Mouse (Mus musculus): ENCODE measurements around the gene 4933405L10Rik. TPM values are rescaled to one million over a fixed set of nuclear protein-coding genes. Genes with fewer than 3 reads are reported as not detected.

The 4933405L10Rik gene
- polyA plus RNA-seq, 1 experiment from 2014 or later: not detected

- peaks cover 5% of the 10 kb centered on the region; the same call in 1 of the 2 replicates for H3K27me3 ChIP-seq (ENCODE audit: control insufficient read depth, insufficient read depth, low read depth, low read length)
- no peak for ATAC-seq (ENCODE audit: low read depth)
- H3K4me1 ChIP-seq (ENCODE audit: control insufficient read depth, low read depth, low read length): peaks cover 8% of the 10 kb centered on the region
- no peak overlapping the region for H3K4me2 ChIP-seq (ENCODE audit: low read depth, low read length)
- 76% methylated on average over 35 of the region's 35 CpGs for WGBS (ENCODE audit: insufficient replicate concordance)
- no peaks in the 10 kb centered on the region for H3K9me3 ChIP-seq (replicated peaks; ENCODE audit: control insufficient read depth, low read length)
- no peak overlapping the region for H3K27ac ChIP-seq (ENCODE audit: low read length)
- H3K9ac ChIP-seq (ENCODE audit: low read depth, low read length): no peak overlapping the region
- H3K4me3 ChIP-seq (ENCODE audit: low read depth, low read length): no peak overlapping the region
- H3K36me3 ChIP-seq (ENCODE audit: control insufficient read depth, insufficient read depth): peaks cover 2% of the 10 kb centered on the region; the same call in 1 of the 2 replicates
Observed at GRCm38 (mm10) chr8:105689256-105689982, 18.0 kb upstream of the 4933405L10Rik start.

- H3K4me3 ChIP-seq (ENCODE audit: low read depth, low read length): no peak overlapping the region
- ATAC-seq (ENCODE audit: low read depth): no peak
- no peaks in the 10 kb centered on the region for H3K9me3 ChIP-seq (replicated peaks; ENCODE audit: control insufficient read depth, low read length)
- 80% methylated on average over 9 of the region's 9 CpGs for WGBS (ENCODE audit: insufficient replicate concordance)
- peaks cover 5% of the 10 kb centered on the region; the same call in 1 of the 2 replicates for H3K27me3 ChIP-seq (ENCODE audit: control insufficient read depth, insufficient read depth, low read depth, low read length)
- H3K27ac ChIP-seq (ENCODE audit: low read length): no peak overlapping the region
- H3K4me2 ChIP-seq (ENCODE audit: low read depth, low read length): no peak overlapping the region
- no peak overlapping the region for H3K9ac ChIP-seq (ENCODE audit: low read depth, low read length)
- peaks cover 10% of the 10 kb centered on the region for H3K4me1 ChIP-seq (ENCODE audit: control insufficient read depth, low read depth, low read length)
- no peaks in the 10 kb centered on the region for H3K36me3 ChIP-seq (ENCODE audit: control insufficient read depth, insufficient read depth)
Observed at GRCm38 (mm10) chr8:105689983-105690360, 17.5 kb upstream of the 4933405L10Rik start.

GRCm38 (mm10) chr8:105690978-105691377, 16.5 kb upstream of the 4933405L10Rik start:
- Histone ChIP-seq H3K9me3 (replicated peaks; ENCODE audit: control insufficient read depth, low read length) (no peaks in the 10 kb centered on the region), H3K4me3 (ENCODE audit: low read depth, low read length) (no peak overlapping the region), H3K4me1 (ENCODE audit: control insufficient read depth, low read depth, low read length) (peaks cover 10% of the 10 kb centered on the region), H3K27ac (ENCODE audit: low read length) (no peak overlapping the region), H3K27me3 (ENCODE audit: control insufficient read depth, insufficient read depth, low read depth, low read length) (peaks cover 5% of the 10 kb centered on the region; the same call in 1 of the 2 replicates), H3K9ac (ENCODE audit: low read depth, low read length) (no peak overlapping the region), H3K4me2 (ENCODE audit: low read depth, low read length) (no peak overlapping the region), H3K36me3 (ENCODE audit: control insufficient read depth, insufficient read depth) (no peaks in the 10 kb centered on the region)
- ATAC-seq (ENCODE audit: low read depth): no peak
- 70% methylated on average over 14 of the region's 14 CpGs for WGBS (ENCODE audit: insufficient replicate concordance)

- peaks cover 5% of the 10 kb centered on the region; the same call in 1 of the 2 replicates for H3K36me3 ChIP-seq (ENCODE audit: control insufficient read depth, insufficient read depth)
Observed at GRCm38 (mm10) chr8:105692449-105693182, 14.8 kb upstream of the 4933405L10Rik start.

GRCm38 (mm10) chr8:105693648-105694047, 13.8 kb upstream of the 4933405L10Rik start:
- H3K27me3 ChIP-seq (ENCODE audit: control insufficient read depth, insufficient read depth, low read depth, low read length): peaks cover 5% of the 10 kb centered on the region; the same call in 1 of the 2 replicates
- H3K4me1 ChIP-seq (ENCODE audit: control insufficient read depth, low read depth, low read length): peaks cover 10% of the 10 kb centered on the region
- H3K36me3 ChIP-seq (ENCODE audit: control insufficient read depth, insufficient read depth): peaks cover 12% of the 10 kb centered on the region; the same call in 1 of the 2 replicates
- WGBS (ENCODE audit: insufficient replicate concordance): 10% methylated on average over 28 of the region's 30 CpGs
- H3K9ac ChIP-seq (ENCODE audit: low read depth, low read length): no peak overlapping the region
- ATAC-seq (ENCODE audit: low read depth): peak; percentile 52
- peak overlapping the region; percentile 44 for H3K4me3 ChIP-seq (ENCODE audit: low read depth, low read length)
- peak overlapping the region; percentile 76 for H3K4me2 ChIP-seq (ENCODE audit: low read depth, low read length)
- H3K9me3 ChIP-seq (replicated peaks; ENCODE audit: control insufficient read depth, low read length): no peaks in the 10 kb centered on the region
- H3K27ac ChIP-seq (ENCODE audit: low read length): no peak overlapping the region

More at GRCm38 (mm10) chr8:105692449-105693182, 14.8 kb upstream of the 4933405L10Rik start:
- Histone ChIP-seq H3K9ac (ENCODE audit: low read depth, low read length) (no peak overlapping the region), H3K27me3 (ENCODE audit: control insufficient read depth, insufficient read depth, low read depth, low read length) (peaks cover 5% of the 10 kb centered on the region; the same call in 1 of the 2 replicates), H3K4me2 (ENCODE audit: low read depth, low read length) (no peak overlapping the region), H3K4me1 (ENCODE audit: control insufficient read depth, low read depth, low read length) (peaks cover 10% of the 10 kb centered on the region), H3K9me3 (replicated peaks; ENCODE audit: control insufficient read depth, low read length) (no peaks in the 10 kb centered on the region), H3K27ac (ENCODE audit: low read length) (no peak overlapping the region), H3K4me3 (ENCODE audit: low read depth, low read length) (no peak overlapping the region)
- 78% methylated on average over 11 of the region's 11 CpGs for WGBS (ENCODE audit: insufficient replicate concordance)
- ATAC-seq (ENCODE audit: low read depth): no peak

GRCm38 (mm10) chr8:105694051-105694799, 13.2 kb upstream of the 4933405L10Rik start:
- Histone ChIP-seq H3K27ac (ENCODE audit: low read length) (no peak overlapping the region), H3K9me3 (replicated peaks; ENCODE audit: control insufficient read depth, low read length) (no peaks in the 10 kb centered on the region), H3K9ac (ENCODE audit: low read depth, low read length) (no peak overlapping the region), H3K4me2 (ENCODE audit: low read depth, low read length) (peak overlapping the region; percentile 76), H3K4me1 (ENCODE audit: control insufficient read depth, low read depth, low read length) (peaks cover 10% of the 10 kb centered on the region), H3K27me3 (ENCODE audit: control insufficient read depth, insufficient read depth, low read depth, low read length) (peaks cover 5% of the 10 kb centered on the region; the same call in 1 of the 2 replicates), H3K4me3 (ENCODE audit: low read depth, low read length) (peak overlapping the region; percentile 44), H3K36me3 (ENCODE audit: control insufficient read depth, insufficient read depth) (peaks cover 12% of the 10 kb centered on the region; the same call in 1 of the 2 replicates)
- 0 out of 2 replicates have a peak, but pooled peaks have one; percentile 7 for ATAC-seq (ENCODE audit: low read depth)
- WGBS (ENCODE audit: insufficient replicate concordance): 33% methylated on average over 40 of the region's 40 CpGs

- Histone ChIP-seq H3K4me2 (ENCODE audit: low read depth, low read length) (no peak overlapping the region), H3K9me3 (replicated peaks; ENCODE audit: control insufficient read depth, low read length) (no peaks in the 10 kb centered on the region), H3K9ac (ENCODE audit: low read depth, low read length) (no peak overlapping the region), H3K36me3 (ENCODE audit: control insufficient read depth, insufficient read depth) (peaks cover 12% of the 10 kb centered on the region; the same call in 1 of the 2 replicates), H3K4me3 (ENCODE audit: low read depth, low read length) (no peak overlapping the region), H3K27me3 (ENCODE audit: control insufficient read depth, insufficient read depth, low read depth, low read length) (peaks cover 5% of the 10 kb centered on the region; the same call in 1 of the 2 replicates), H3K27ac (ENCODE audit: low read length) (no peak overlapping the region), H3K4me1 (ENCODE audit: control insufficient read depth, low read depth, low read length) (peaks cover 15% of the 10 kb centered on the region)
- WGBS (ENCODE audit: insufficient replicate concordance): 76% methylated on average over 30 of the region's 30 CpGs
- no peak for ATAC-seq (ENCODE audit: low read depth)
Observed at GRCm38 (mm10) chr8:105695080-105695780, 12.2 kb upstream of the 4933405L10Rik start.

- H3K27me3 ChIP-seq (ENCODE audit: control insufficient read depth, insufficient read depth, low read depth, low read length): peaks cover 5% of the 10 kb centered on the region; the same call in 1 of the 2 replicates
- H3K4me2 ChIP-seq (ENCODE audit: low read depth, low read length): no peak overlapping the region
- 87% methylated on average over 17 of the region's 17 CpGs for WGBS (ENCODE audit: insufficient replicate concordance)
- peaks cover 28% of the 10 kb centered on the region for H3K4me1 ChIP-seq (ENCODE audit: control insufficient read depth, low read depth, low read length)
- no peak overlapping the region for H3K4me3 ChIP-seq (ENCODE audit: low read depth, low read length)
- ATAC-seq (ENCODE audit: low read depth): no peak
- no peak overlapping the region for H3K9ac ChIP-seq (ENCODE audit: low read depth, low read length)
- H3K27ac ChIP-seq (ENCODE audit: low read length): no peak overlapping the region
- H3K9me3 ChIP-seq (replicated peaks; ENCODE audit: control insufficient read depth, low read length): no peaks in the 10 kb centered on the region
- peaks cover 12% of the 10 kb centered on the region; the same call in 1 of the 2 replicates for H3K36me3 ChIP-seq (ENCODE audit: control insufficient read depth, insufficient read depth)
Observed at GRCm38 (mm10) chr8:105697196-105697780, 10.2 kb upstream of the 4933405L10Rik start.

All from liver, embryonic 16.5 days (tissue).